Mouse (Mus musculus) C2C12 (cell line): ENCODE data around the gene Baz2b. TPM values are rescaled to one million over a fixed set of nuclear protein-coding genes. Genes with fewer than 3 reads are reported as not detected.

Source experiments
- H3K27me3 ChIP-seq: one replicate; pipeline ENCODE4 v1.6.1; 2011; ENCODE audit not compliant: control insufficient read depth, insufficient read depth, insufficient read length
- H3K36me3 ChIP-seq: one replicate; pipeline ENCODE4 v1.6.1; 2011; ENCODE audit not compliant: control insufficient read depth, insufficient read depth
- H3K4me3 ChIP-seq: one replicate; pipeline ENCODE4 v1.5.1; 2011; ENCODE audit warnings: mild to moderate bottlenecking, control low read depth; ENCODE audit not compliant: poor library complexity, insufficient read depth, severe bottlenecking
- H3K79me2 ChIP-seq: one replicate; pipeline ENCODE4 v1.6.1; 2011; ENCODE audit not compliant: control insufficient read depth, insufficient read depth
- H3K79me3 ChIP-seq: one replicate; pipeline ENCODE4 v1.6.1; 2011; ENCODE audit warnings: low read depth, control low read depth
- H3ac ChIP-seq: one replicate; pipeline ENCODE3; 2011; ENCODE audit warnings: low read depth; ENCODE audit not compliant: control insufficient read depth, insufficient read length
- CEBPB ChIP-seq: IDR thresholded peaks from one replicate; pipeline ENCODE4 v1.6.1; 2011; ENCODE audit warnings: low read depth, mild to moderate bottlenecking, control low read depth, moderate library complexity
- CTCF ChIP-seq: IDR thresholded peaks from one replicate; pipeline ENCODE4 v1.5.1; 2011; ENCODE audit not compliant: control insufficient read depth, insufficient read depth, insufficient read length
- FOSL1 ChIP-seq: IDR thresholded peaks from one replicate; pipeline ENCODE4 v1.8.0; 2011; ENCODE audit warnings: mild to moderate bottlenecking, low read length; ENCODE audit not compliant: poor library complexity, insufficient read depth, severe bottlenecking
- MAX ChIP-seq: IDR thresholded peaks from one replicate; pipeline ENCODE4 v1.6.1; 2011; ENCODE audit warnings: mild to moderate bottlenecking, control low read depth
- MYOD1 ChIP-seq: IDR thresholded peaks from one replicate; pipeline ENCODE4 v1.6.1; 2011; ENCODE audit warnings: low read depth; ENCODE audit not compliant: control insufficient read depth, insufficient read length
- MYOG ChIP-seq: IDR thresholded peaks from one replicate; pipeline ENCODE4 v1.6.1; 2011; ENCODE audit not compliant: control insufficient read depth, insufficient read length; ENCODE audit errors: extremely low read depth
- USF1 ChIP-seq: IDR thresholded peaks from one replicate; pipeline ENCODE4 v1.6.1; 2011; ENCODE audit warnings: low read depth, mild to moderate bottlenecking, control low read depth, moderate library complexity
- polyA plus RNA-seq: library from polyadenylated mRNA; unstranded; fragments of >200 nt; fragmentation: generic; extraction: Trizol; gene quantifications from one replicate; pipeline ENCODE4 v1.2.1, GENCODE M21; 2012; ENCODE audit warnings: missing spikeins

The Baz2b gene
- polyA plus RNA-seq, 1 experiment, result 9.4 TPM

GRCm38 (mm10) chr2:60196841-60197240 is 12.8 kb downstream of the Baz2b start:
- TF ChIP-seq USF1 (no peak), MAX (no peak), MYOG (no peak), MYOD1 (no peak), CTCF (no peak), CEBPB (no peak), FOSL1 (no peak)
- Histone ChIP-seq H3K27me3 (no peaks in the 10 kb centered on the region), H3K36me3 (no peaks in the 10 kb centered on the region), H3K4me3 (no peak overlapping the region), H3ac (no peak overlapping the region), H3K79me3 (no peaks in the 10 kb centered on the region), H3K79me2 (no peaks in the 10 kb centered on the region)

- H3ac ChIP-seq, result no peak overlapping the region
- no peaks in the 10 kb centered on the region for H3K79me3 ChIP-seq
- H3K4me3 ChIP-seq, result no peak overlapping the region
- no peaks in the 10 kb centered on the region for H3K27me3 ChIP-seq
- no peaks in the 10 kb centered on the region for H3K79me2 ChIP-seq
- no peaks in the 10 kb centered on the region for H3K36me3 ChIP-seq
- TF ChIP-seq FOSL1 (no peak), CEBPB (no peak), MAX (no peak), MYOG (no peak), CTCF (no peak), MYOD1 (no peak), USF1 (no peak)
Observed at GRCm38 (mm10) chr2:60181696-60182095, 27.9 kb downstream of the Baz2b start.

- TF ChIP-seq FOSL1 (no peak), MYOD1 (no peak), CEBPB (no peak), USF1 (no peak), MYOG (no peak), MAX (no peak), CTCF (no peak)
- Histone ChIP-seq H3ac (no peak overlapping the region), H3K79me3 (no peaks in the 10 kb centered on the region), H3K27me3 (no peaks in the 10 kb centered on the region), H3K79me2 (no peaks in the 10 kb centered on the region), H3K4me3 (no peak overlapping the region), H3K36me3 (no peaks in the 10 kb centered on the region)
Observed at GRCm38 (mm10) chr2:60177490-60177889, 32.1 kb downstream of the Baz2b start.

GRCm38 (mm10) chr2:60176087-60176486 is 33.6 kb downstream of the Baz2b start:
- H3K79me3 ChIP-seq, result no peaks in the 10 kb centered on the region
- TF ChIP-seq FOSL1, result no peak
- TF ChIP-seq CTCF, result no peak
- TF ChIP-seq USF1, result no peak
- H3K79me2 ChIP-seq, result no peaks in the 10 kb centered on the region
- no peak overlapping the region for H3ac ChIP-seq
- H3K4me3 ChIP-seq, result no peak overlapping the region
- no peaks in the 10 kb centered on the region for H3K27me3 ChIP-seq
- no peaks in the 10 kb centered on the region for H3K36me3 ChIP-seq

- no peaks in the 10 kb centered on the region for H3K79me2 ChIP-seq
- no peaks in the 10 kb centered on the region for H3K79me3 ChIP-seq
- no peaks in the 10 kb centered on the region for H3K27me3 ChIP-seq
- H3K36me3 ChIP-seq, result no peaks in the 10 kb centered on the region
- TF ChIP-seq CTCF (no peak), MAX (no peak), USF1 (no peak), MYOD1 (no peak), CEBPB (no peak), FOSL1 (no peak)
- no peak overlapping the region for H3ac ChIP-seq
- H3K4me3 ChIP-seq, result no peak overlapping the region
Observed at GRCm38 (mm10) chr2:60175078-60175477, 34.6 kb downstream of the Baz2b start.

- TF ChIP-seq MYOG, result no peak
- TF ChIP-seq CEBPB, result peak; percentile 25
- no peak for TF ChIP-seq MYOD1
- no peak for TF ChIP-seq MAX
- no peak for TF ChIP-seq FOSL1
- no peak for TF ChIP-seq USF1
- Histone ChIP-seq H3K27me3 (no peaks in the 10 kb centered on the region), H3K79me3 (no peaks in the 10 kb centered on the region), H3K79me2 (no peaks in the 10 kb centered on the region), H3ac (no peak overlapping the region), H3K4me3 (no peak overlapping the region), H3K36me3 (no peaks in the 10 kb centered on the region)
Observed at GRCm38 (mm10) chr2:60173595-60173994, 36.0 kb downstream of the Baz2b start.
